Mouse (Mus musculus) hindbrain, postnatal 0 days (tissue): ENCODE data around the gene Krt87. TPM values are rescaled to one million over a fixed set of nuclear protein-coding genes. Genes with fewer than 3 reads are reported as not detected.

Experiments used
- ATAC-seq: fragments of 200-750 bp; cut with Nextera tagmentation; 2 replicates; pipeline ENCODE4 v1.8.0; 2017; ENCODE audit warnings: mild to moderate bottlenecking, moderate TSS enrichment, moderate library complexity
- DNase-seq: peaks from one replicate; pipeline ENCODE4 v3.0.0-alpha.2; 2015; ENCODE audit warnings: low spot score
- H3K27ac ChIP-seq: fragments of 300-500 bp; sonication (generic); 2 replicates; pipeline ENCODE4 v1.5.1; 2014; ENCODE audit warnings: mild to moderate bottlenecking
- H3K27me3 ChIP-seq: fragments of 300-500 bp; sonication (generic); 2 replicates; pipeline ENCODE4 v1.6.1; 2014; ENCODE audit warnings: low read length, mixed read lengths; ENCODE audit not compliant: insufficient read depth
- H3K36me3 ChIP-seq: fragments of 300-500 bp; sonication (generic); 2 replicates; pipeline ENCODE4 v1.6.1; 2014; ENCODE audit warnings: low read length, mixed read lengths; ENCODE audit not compliant: insufficient read depth
- H3K4me1 ChIP-seq: fragments of 300-500 bp; sonication (generic); 2 replicates; pipeline ENCODE4 v1.6.1; 2014; ENCODE audit warnings: antibody characterized with exemption, low read length, mixed read lengths; ENCODE audit not compliant: insufficient read depth
- H3K4me2 ChIP-seq: fragments of 300-500 bp; sonication (generic); 2 replicates; pipeline ENCODE4 v1.6.1; 2014; ENCODE audit warnings: low read depth, mild to moderate bottlenecking, low read length, moderate library complexity, mixed read lengths
- H3K4me3 ChIP-seq: fragments of 300-500 bp; sonication (generic); 2 replicates; pipeline ENCODE4 v1.5.1; 2014; ENCODE audit warnings: low read length
- H3K9ac ChIP-seq: fragments of 300-500 bp; sonication (generic); replicated peaks from 2 replicates; pipeline ENCODE4 v1.6.1; 2014; ENCODE audit warnings: mild to moderate bottlenecking, low read length, moderate library complexity, mixed read lengths
- H3K9me3 ChIP-seq: fragments of 300-500 bp; sonication (generic); 2 replicates; pipeline ENCODE4 v1.6.1; 2016; ENCODE audit warnings: low read length, mixed read lengths
- CTCF ChIP-seq: IDR thresholded peaks from 2 replicates; pipeline ENCODE4 v1.5.1; 2016; ENCODE audit warnings: antibody characterized with exemption, control low read depth, low read depth
- WGBS: fragments of 180-500 bp; shearing (Covaris S2); extraction: QIAGEN DNeasy Blood & Tissue Kit; methylation state at CpG from one replicate; pipeline ENCODE4 v1.1.7; 2014; 5-methylcytosine and 5-hydroxymethylcytosine counted together
- polyA plus RNA-seq: library from polyadenylated mRNA; unstranded; fragments of >200 nt; fragmentation: Nextera tagmentation; extraction: Ambion mirVana; gene quantifications from 2 replicates; pipeline ENCODE4 v1.2.1, GENCODE M21; 2015
- total RNA-seq: library from RNA; depleted of rRNA; stranded (reverse); fragments of >200 nt; gene quantifications from 2 replicates; pipeline ENCODE4 v1.2.3, GENCODE M21; 2014

The Krt87 gene
- total and polyA plus RNA-seq, 2 experiments from 2014 or later: 0.69 to 1.5 TPM

DNA sequence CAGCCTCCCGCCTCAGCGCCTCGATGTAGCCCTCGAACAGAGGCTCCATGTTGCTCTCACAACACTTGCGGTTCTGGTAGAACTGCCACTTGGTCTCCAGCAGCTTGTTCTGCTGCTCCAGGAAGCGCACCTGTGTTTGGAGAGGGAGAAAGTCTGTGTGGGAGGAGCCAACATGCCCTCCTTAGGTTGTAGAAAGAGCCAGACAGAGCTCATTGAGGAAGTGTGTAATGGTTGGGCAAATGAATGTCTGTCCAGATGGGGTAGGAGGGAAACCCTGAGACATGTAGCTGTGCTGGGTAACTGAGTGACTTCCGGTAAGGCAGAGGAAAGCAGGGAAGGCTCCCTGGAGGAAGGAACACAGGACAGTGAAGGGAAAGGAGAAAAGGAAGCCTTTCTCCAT is 2.0 kb downstream of the Krt87 start:
- H3K27ac ChIP-seq: no peak overlapping the region
- H3K27me3 ChIP-seq: 0 out of 2 replicates have a peak, but pooled peaks cover 5% of the 10 kb centered on the region
- no peak overlapping the region for H3K9ac ChIP-seq
- H3K9me3 ChIP-seq: no peaks in the 10 kb centered on the region
- ATAC-seq: no peak
- peaks cover 5% of the 10 kb centered on the region; the same call in 1 of the 2 replicates for H3K4me1 ChIP-seq
- 90% methylated on average over 7 of the region's 7 CpGs for WGBS
- no peak overlapping the region for H3K4me3 ChIP-seq
- H3K36me3 ChIP-seq: no peaks in the 10 kb centered on the region
- no peak for TF ChIP-seq CTCF
- H3K4me2 ChIP-seq: no peak overlapping the region
- no peak for DNase-seq

DNA sequence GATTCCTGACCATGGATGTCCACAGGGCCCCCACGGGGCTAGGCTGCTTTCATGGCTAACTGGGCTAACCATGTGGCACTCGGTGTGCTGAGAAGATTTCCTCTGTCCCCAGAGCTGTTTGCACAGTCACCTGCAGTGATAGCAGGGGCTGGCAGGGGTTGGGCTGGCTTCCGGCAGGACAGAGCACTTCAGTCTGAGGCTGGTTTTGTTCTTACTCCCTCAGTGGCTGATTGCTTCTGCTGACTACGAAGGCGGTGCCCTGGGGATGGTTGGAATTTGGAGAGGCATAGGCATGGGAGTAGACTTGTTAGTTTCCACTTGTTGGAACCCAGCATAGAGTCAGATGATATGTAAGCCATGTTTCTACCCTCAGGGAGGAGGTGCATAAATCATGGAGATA is 13.7 kb downstream of the Krt87 start:
- Histone ChIP-seq H3K27me3 (no peaks in the 10 kb centered on the region), H3K4me3 (no peak overlapping the region), H3K4me2 (no peak overlapping the region), H3K27ac (no peak overlapping the region), H3K36me3 (no peaks in the 10 kb centered on the region), H3K9ac (no peak overlapping the region), H3K9me3 (no peaks in the 10 kb centered on the region), H3K4me1 (no peaks in the 10 kb centered on the region)
- no peak for ATAC-seq
- no peak for TF ChIP-seq CTCF
- 26% methylated on average over 5 of the region's 5 CpGs for WGBS
- DNase-seq: no peak

DNA sequence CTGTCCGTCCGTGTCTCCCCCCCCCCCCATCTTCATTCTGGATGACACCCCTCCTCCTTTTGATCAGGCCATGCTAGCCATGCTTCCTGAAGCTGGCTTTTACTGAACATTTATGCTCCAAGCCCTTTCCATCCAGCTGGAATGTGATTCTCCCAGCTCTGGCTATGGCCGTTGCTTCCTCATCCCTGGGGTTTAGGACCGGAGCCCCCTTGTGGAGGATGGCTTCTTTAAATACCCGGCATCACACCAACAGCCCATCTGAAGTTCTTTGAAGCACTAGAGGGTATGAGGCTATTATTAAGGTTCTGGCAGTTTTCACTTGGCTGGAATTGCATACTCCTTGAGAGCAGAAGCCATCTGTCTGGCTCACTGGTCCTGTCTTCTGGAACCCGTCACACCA is 17.7 kb downstream of the Krt87 start:
- TF ChIP-seq CTCF: peak; percentile 45
- peak; percentile 30 for DNase-seq
- 35% methylated on average over 4 of the region's 6 CpGs for WGBS

DNA sequence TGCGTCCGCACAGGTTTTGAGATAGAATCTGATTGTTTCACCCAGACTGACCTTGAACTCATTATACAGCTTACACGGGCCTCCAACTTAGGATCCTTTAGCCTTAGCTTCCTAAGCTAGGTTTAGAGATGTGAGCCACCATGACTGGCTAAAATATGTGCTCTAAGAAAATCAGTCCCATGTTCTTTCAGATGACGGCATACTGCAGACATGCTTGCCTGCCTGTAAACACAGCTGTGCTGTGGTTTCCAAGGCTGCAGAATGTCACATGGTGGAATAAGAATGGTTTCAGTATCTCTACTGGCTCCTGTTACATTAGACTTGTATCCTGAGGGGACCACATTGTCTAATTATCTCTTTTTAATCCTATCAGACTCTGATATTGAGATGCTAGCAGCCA is 19.7 kb downstream of the Krt87 start:
- H3K9ac ChIP-seq: no peak overlapping the region
- DNase-seq (peak; percentile 40), ATAC-seq (peak; percentile 59; the same call in 1 of the 2 replicates)
- no peak overlapping the region for H3K4me3 ChIP-seq
- no peak overlapping the region for H3K27ac ChIP-seq
- H3K9me3 ChIP-seq: no peaks in the 10 kb centered on the region
- H3K4me1 ChIP-seq: 0 out of 2 replicates have a peak, but pooled peaks cover 3% of the 10 kb centered on the region
- no peak for TF ChIP-seq CTCF
- WGBS: 81% methylated on average over 4 of the region's 4 CpGs
- no peak overlapping the region for H3K4me2 ChIP-seq
- H3K36me3 ChIP-seq: no peaks in the 10 kb centered on the region
- no peaks in the 10 kb centered on the region for H3K27me3 ChIP-seq

More for the DNA sequence above, 17.7 kb downstream of the Krt87 start:
- H3K9me3 ChIP-seq: no peaks in the 10 kb centered on the region
- H3K9ac ChIP-seq: no peak overlapping the region
- no peak overlapping the region for H3K4me2 ChIP-seq
- no peaks in the 10 kb centered on the region for H3K36me3 ChIP-seq
- H3K27me3 ChIP-seq: no peaks in the 10 kb centered on the region
- H3K27ac ChIP-seq: no peak overlapping the region
- no peak overlapping the region for H3K4me3 ChIP-seq
- H3K4me1 ChIP-seq: no peaks in the 10 kb centered on the region
- ATAC-seq: no peak

DNA sequence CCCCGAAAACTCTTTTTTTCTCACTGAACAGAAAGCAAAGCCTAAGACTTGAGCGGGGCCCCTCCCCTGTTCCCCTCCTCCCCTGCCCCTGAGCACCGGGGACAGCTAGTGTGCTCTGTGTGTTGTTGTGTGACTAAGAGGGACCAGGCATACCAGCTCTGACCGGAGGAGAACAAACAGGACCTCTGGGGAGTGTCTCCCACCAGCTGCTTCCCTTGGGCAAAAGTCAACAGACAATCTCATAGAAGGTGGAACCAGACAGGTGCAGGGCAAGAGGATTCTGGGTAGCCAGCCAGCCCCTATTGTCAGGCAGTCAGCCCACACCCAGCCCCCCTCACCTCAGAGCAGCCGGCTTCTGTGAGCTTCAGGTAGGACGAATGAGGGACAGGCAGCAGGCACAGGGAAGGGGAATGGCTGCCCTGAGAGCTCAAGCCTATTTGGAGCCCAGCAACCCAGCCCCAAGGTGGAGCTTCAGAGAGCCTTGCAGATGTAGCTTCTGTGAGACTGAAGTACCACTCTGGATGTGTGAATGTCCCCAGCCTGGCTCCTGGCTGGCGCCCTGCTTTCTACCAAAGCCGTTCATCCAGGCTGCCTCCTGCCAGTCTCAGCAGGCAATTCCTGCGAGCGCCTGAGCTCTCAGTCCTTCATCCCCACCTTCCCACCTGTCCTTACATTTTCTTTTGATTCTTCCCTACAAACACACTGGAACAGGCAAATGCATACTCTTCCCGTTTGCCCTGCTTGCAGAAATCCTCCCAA is 23.6 kb downstream of the Krt87 start:
- 0 out of 2 replicates have a peak, but pooled peaks cover 3% of the 10 kb centered on the region for H3K4me1 ChIP-seq
- no peak overlapping the region for H3K4me2 ChIP-seq
- H3K9me3 ChIP-seq: no peaks in the 10 kb centered on the region
- 0 out of 2 replicates have a peak, but pooled peaks cover 5% of the 10 kb centered on the region for H3K27me3 ChIP-seq
- no peak for ATAC-seq
- H3K9ac ChIP-seq: no peak overlapping the region
- TF ChIP-seq CTCF: no peak
- H3K27ac ChIP-seq: no peak overlapping the region
- whole genome bisulfite sequencing: 45% methylated on average over 11 of the region's 11 CpGs
- no peaks in the 10 kb centered on the region for H3K36me3 ChIP-seq
- no peak for DNase-seq
- no peak overlapping the region for H3K4me3 ChIP-seq

DNA sequence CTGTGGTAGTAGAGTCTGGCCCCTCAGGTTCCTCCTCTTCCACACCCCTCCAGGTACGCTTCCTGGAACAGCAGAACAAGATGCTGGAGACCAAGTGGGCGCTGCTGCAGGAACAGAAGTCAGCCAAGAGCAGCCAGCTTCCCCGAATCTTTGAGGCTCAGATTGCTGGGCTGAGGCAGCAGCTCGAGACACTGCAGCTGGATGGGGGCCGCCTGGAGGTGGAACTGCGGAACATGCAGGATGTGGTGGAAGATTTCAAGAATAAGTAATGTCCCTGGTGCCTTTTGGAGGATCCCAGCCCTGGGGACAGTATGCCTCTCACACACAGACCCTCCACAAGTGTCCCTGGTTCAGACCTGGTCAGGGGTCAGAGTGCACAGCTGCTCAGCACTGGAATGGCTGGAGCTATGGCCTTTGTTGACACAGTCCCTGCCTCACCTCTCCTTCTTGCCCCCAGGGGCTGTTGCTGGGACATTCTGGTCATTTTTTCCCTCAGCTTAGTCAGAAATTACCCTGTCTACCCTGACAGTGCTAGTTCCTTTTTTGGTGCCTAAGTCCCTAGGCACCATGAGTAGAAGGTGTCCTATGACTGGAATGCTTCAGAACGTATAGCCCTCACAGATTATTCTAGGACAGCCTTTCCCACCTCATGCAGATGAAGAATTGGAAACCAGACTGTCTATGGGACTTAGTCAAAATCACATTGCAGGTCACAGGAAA is 24.5 kb downstream of the Krt87 start:
- Histone ChIP-seq H3K27ac (no peak overlapping the region), H3K9ac (no peak overlapping the region), H3K4me3 (no peak overlapping the region), H3K36me3 (no peaks in the 10 kb centered on the region), H3K9me3 (no peaks in the 10 kb centered on the region), H3K4me1 (0 out of 2 replicates have a peak, but pooled peaks cover 3% of the 10 kb centered on the region), H3K27me3 (0 out of 2 replicates have a peak, but pooled peaks cover 5% of the 10 kb centered on the region), H3K4me2 (no peak overlapping the region)
- peak; percentile 17; the same call in 1 of the 2 replicates for TF ChIP-seq CTCF
- WGBS: 66% methylated on average over 7 of the region's 7 CpGs
- ATAC-seq (no peak), DNase-seq (no peak)
